Mouse (Mus musculus) limb, embryonic 15.5 days (tissue): ENCODE data around the gene Atp8a1. TPM values are rescaled to one million over a fixed set of nuclear protein-coding genes. Genes with fewer than 3 reads are reported as not detected.

Experiments
- ATAC-seq: fragments of 200-750 bp; cut with Nextera tagmentation; 2 replicates; pipeline ENCODE4 v1.8.0; 2017; ENCODE audit warnings: low read depth, moderate TSS enrichment; ENCODE audit not compliant: insufficient number of reproducible peaks, low FRiP score, low TSS enrichment
- H3K27ac ChIP-seq: fragments of 300-500 bp; sonication (generic); 2 replicates; pipeline ENCODE4 v1.5.1; 2015; ENCODE audit warnings: moderate library complexity, mild to moderate bottlenecking, inconsistent platforms
- H3K27me3 ChIP-seq: fragments of 300-500 bp; sonication (generic); 2 replicates; pipeline ENCODE4 v1.6.1; 2015; ENCODE audit warnings: inconsistent platforms
- H3K36me3 ChIP-seq: fragments of 300-500 bp; sonication (generic); 2 replicates; pipeline ENCODE4 v1.6.1; 2015; ENCODE audit warnings: inconsistent platforms
- H3K4me1 ChIP-seq: fragments of 300-500 bp; sonication (generic); 2 replicates; pipeline ENCODE4 v1.6.1; 2015; ENCODE audit warnings: inconsistent platforms
- H3K4me2 ChIP-seq: fragments of 300-500 bp; sonication (generic); 2 replicates; pipeline ENCODE4 v1.6.1; 2015; ENCODE audit warnings: mild to moderate bottlenecking, inconsistent platforms
- H3K4me3 ChIP-seq: fragments of 300-500 bp; sonication (generic); 2 replicates; pipeline ENCODE4 v1.5.1; 2015; ENCODE audit warnings: mild to moderate bottlenecking, inconsistent platforms
- H3K9ac ChIP-seq: fragments of 300-500 bp; sonication (generic); 2 replicates; pipeline ENCODE4 v1.6.1; 2015; ENCODE audit warnings: inconsistent platforms
- H3K9me3 ChIP-seq: fragments of 300-500 bp; sonication (generic); 2 replicates; pipeline ENCODE4 v1.6.1; 2016; ENCODE audit warnings: inconsistent platforms
- WGBS: fragments of 180-500 bp; shearing (Covaris S2); methylation state at CpG from one replicate; pipeline ENCODE4 v1.1.7; 2015; 5-methylcytosine and 5-hydroxymethylcytosine counted together
- polyA plus RNA-seq: library from polyadenylated mRNA; unstranded; fragments of >200 nt; fragmentation: Nextera tagmentation; extraction: Ambion mirVana; gene quantifications from 2 replicates; pipeline ENCODE4 v1.2.1, GENCODE M21; 2015

The Atp8a1 gene
- polyA plus RNA-seq, 1 experiment from 2014 or later = 6.5 TPM

GRCm38 (mm10) chr5:67634339-67634738, 212.9 kb downstream of the Atp8a1 start:
- no peak overlapping the region for H3K4me2 ChIP-seq
- 54% methylated on average over 3 of the region's 3 CpGs for WGBS
- no peaks in the 10 kb centered on the region for H3K9me3 ChIP-seq
- H3K27ac ChIP-seq = no peak overlapping the region
- H3K4me1 ChIP-seq = 0 out of 2 replicates have a peak, but pooled peaks cover 3% of the 10 kb centered on the region
- H3K4me3 ChIP-seq = no peak overlapping the region
- H3K9ac ChIP-seq = no peak overlapping the region
- no peak for ATAC-seq
- peaks cover 22% of the 10 kb centered on the region for H3K27me3 ChIP-seq
- H3K36me3 ChIP-seq = no peaks in the 10 kb centered on the region

GRCm38 (mm10) chr5:67633831-67634268, 213.4 kb downstream of the Atp8a1 start:
- Histone ChIP-seq H3K9ac (no peak overlapping the region), H3K9me3 (no peaks in the 10 kb centered on the region), H3K4me2 (no peak overlapping the region), H3K36me3 (no peaks in the 10 kb centered on the region), H3K4me3 (no peak overlapping the region), H3K27me3 (peaks cover 18% of the 10 kb centered on the region), H3K27ac (no peak overlapping the region), H3K4me1 (no peaks in the 10 kb centered on the region)
- 39% methylated on average over 10 of the region's 10 CpGs for WGBS
- ATAC-seq = no peak

GRCm38 (mm10) chr5:67633138-67633782, 214.0 kb downstream of the Atp8a1 start:
- no peak overlapping the region for H3K4me2 ChIP-seq
- no peak overlapping the region for H3K27ac ChIP-seq
- no peaks in the 10 kb centered on the region for H3K9me3 ChIP-seq
- ATAC-seq = no peak
- no peak overlapping the region for H3K4me3 ChIP-seq
- H3K27me3 ChIP-seq = peaks cover 18% of the 10 kb centered on the region
- no peak overlapping the region for H3K9ac ChIP-seq
- H3K36me3 ChIP-seq = no peaks in the 10 kb centered on the region
- WGBS = 44% methylated on average over 7 of the region's 7 CpGs
- no peaks in the 10 kb centered on the region for H3K4me1 ChIP-seq

GRCm38 (mm10) chr5:67631261-67631660, 216.0 kb downstream of the Atp8a1 start:
- Histone ChIP-seq H3K4me2 (no peak overlapping the region), H3K27ac (no peak overlapping the region), H3K27me3 (peaks cover 7% of the 10 kb centered on the region), H3K4me3 (no peak overlapping the region), H3K9ac (no peak overlapping the region), H3K9me3 (no peaks in the 10 kb centered on the region), H3K36me3 (no peaks in the 10 kb centered on the region), H3K4me1 (no peaks in the 10 kb centered on the region)
- ATAC-seq = no peak
- 93% methylated on average over 12 of the region's 12 CpGs for WGBS

GRCm38 (mm10) chr5:67629861-67630260, 217.4 kb downstream of the Atp8a1 start:
- Histone ChIP-seq H3K36me3 (no peaks in the 10 kb centered on the region), H3K9me3 (no peaks in the 10 kb centered on the region), H3K27ac (no peak overlapping the region), H3K27me3 (peaks cover 7% of the 10 kb centered on the region), H3K4me2 (no peak overlapping the region), H3K9ac (no peak overlapping the region), H3K4me3 (no peak overlapping the region), H3K4me1 (no peaks in the 10 kb centered on the region)
- no peak for ATAC-seq
- 82% methylated on average over 6 of the region's 6 CpGs for whole genome bisulfite sequencing

- H3K9ac ChIP-seq = no peak overlapping the region
- H3K36me3 ChIP-seq = no peaks in the 10 kb centered on the region
- no peaks in the 10 kb centered on the region for H3K9me3 ChIP-seq
- no peaks in the 10 kb centered on the region for H3K4me1 ChIP-seq
- H3K4me3 ChIP-seq = no peak overlapping the region
- H3K4me2 ChIP-seq = no peak overlapping the region
- H3K27me3 ChIP-seq = peaks cover 5% of the 10 kb centered on the region
- 89% methylated on average over 7 of the region's 7 CpGs for WGBS
- ATAC-seq = no peak
- no peak overlapping the region for H3K27ac ChIP-seq
These were observed 217.8 kb downstream of the Atp8a1 start for GRCm38 (mm10) chr5:67629440-67629839.

- Histone ChIP-seq H3K4me2 (no peak overlapping the region), H3K27me3 (no peaks in the 10 kb centered on the region), H3K4me1 (no peaks in the 10 kb centered on the region), H3K9me3 (no peaks in the 10 kb centered on the region), H3K9ac (no peak overlapping the region), H3K36me3 (no peaks in the 10 kb centered on the region), H3K4me3 (no peak overlapping the region), H3K27ac (no peak overlapping the region)
- no peak for ATAC-seq
- 80% methylated on average over 9 of the region's 9 CpGs for WGBS
These were observed 218.9 kb downstream of the Atp8a1 start for GRCm38 (mm10) chr5:67628180-67628940.

- Histone ChIP-seq H3K9ac (no peak overlapping the region), H3K36me3 (no peaks in the 10 kb centered on the region), H3K4me3 (no peak overlapping the region), H3K4me2 (no peak overlapping the region), H3K4me1 (no peaks in the 10 kb centered on the region), H3K27me3 (no peaks in the 10 kb centered on the region), H3K9me3 (no peaks in the 10 kb centered on the region), H3K27ac (no peak overlapping the region)
- 89% methylated on average over 12 of the region's 12 CpGs for WGBS
- no peak for ATAC-seq
These were observed 226.0 kb downstream of the Atp8a1 start for GRCm38 (mm10) chr5:67621230-67621629.

- Histone ChIP-seq H3K9me3 (no peaks in the 10 kb centered on the region), H3K9ac (no peak overlapping the region), H3K4me2 (no peak overlapping the region), H3K27ac (no peak overlapping the region), H3K4me1 (peaks cover 27% of the 10 kb centered on the region), H3K4me3 (no peak overlapping the region), H3K36me3 (no peaks in the 10 kb centered on the region), H3K27me3 (peaks cover 72% of the 10 kb centered on the region)
- no peak for ATAC-seq
- 15% methylated on average over 2 of the region's 2 CpGs for WGBS
These were observed 237.8 kb downstream of the Atp8a1 start for GRCm38 (mm10) chr5:67609520-67609837.

GRCm38 (mm10) chr5:67608674-67609519, 238.3 kb downstream of the Atp8a1 start:
- H3K36me3 ChIP-seq = no peaks in the 10 kb centered on the region
- H3K4me3 ChIP-seq = peak overlapping the region; percentile 52
- no peak overlapping the region for H3K27ac ChIP-seq
- peaks cover 77% of the 10 kb centered on the region for H3K27me3 ChIP-seq
- ATAC-seq = no peak
- no peaks in the 10 kb centered on the region for H3K9me3 ChIP-seq
- H3K4me1 ChIP-seq = peaks cover 27% of the 10 kb centered on the region
- no peak overlapping the region for H3K9ac ChIP-seq
- 4% methylated on average over 31 of the region's 31 CpGs for WGBS
- peak overlapping the region; percentile 93 for H3K4me2 ChIP-seq

- H3K9ac ChIP-seq = peak within 1 kb of the TSS; percentile 26; the same call in 1 of the 2 replicates
- peaks cover 77% of the 10 kb centered on the region for H3K27me3 ChIP-seq
- H3K36me3 ChIP-seq = no peaks in the 10 kb centered on the region
- H3K9me3 ChIP-seq = no peaks in the 10 kb centered on the region
- peak; percentile 62; the same call in 1 of the 2 replicates for ATAC-seq
- H3K4me3 ChIP-seq = peak within 1 kb of the TSS; percentile 52
- under 1% methylated on average over 86 of the region's 86 CpGs for WGBS
- H3K4me2 ChIP-seq = peak within 1 kb of the TSS; percentile 93
- H3K4me1 ChIP-seq = peaks cover 27% of the 10 kb centered on the region
- H3K27ac ChIP-seq = no peak within 1 kb of the TSS
These were observed 239.2 kb downstream of the Atp8a1 start, which contains the start of gene Shisa3 for GRCm38 (mm10) chr5:67607804-67608673. Shisa3 (plus strand) TSS chr5:67607882.
